Mouse (Mus musculus) CH12.LX (cell line): ENCODE data around the gene Prr29. TPM values are rescaled to one million over a fixed set of nuclear protein-coding genes. Genes with fewer than 3 reads are reported as not detected.
A peak's percentile ranks its signal among the peaks of the same experiment; 100 is the strongest.

Experiments used
- DNase-seq: peaks from one replicate; pipeline ENCODE4 v3.0.0-alpha.2; 2013; ENCODE audit errors: extremely low read depth
- H3K27ac ChIP-seq: 2 replicates; pipeline ENCODE4 v1.5.1; 2012; ENCODE audit warnings: low read depth, mild to moderate bottlenecking, control low read depth, moderate library complexity; ENCODE audit not compliant: insufficient read depth
- H3K27me3 ChIP-seq: replicated peaks from 2 replicates; pipeline ENCODE3; 2012; ENCODE audit warnings: inconsistent platforms
- H3K36me3 ChIP-seq, 2 experiments: replicated peaks in 1 of 2; 2 replicates each; pipeline versions ENCODE3 to v1.6.1; 2012; ENCODE audit warnings: inconsistent platforms in 1 of 2, low read length in 1 of 2, mild to moderate bottlenecking in 1 of 2, mixed read lengths in 1 of 2, moderate library complexity in 1 of 2; ENCODE audit not compliant: control insufficient read depth in 1 of 2, insufficient read depth in 1 of 2
- H3K4me1 ChIP-seq, 2 experiments: 2 replicates each; pipeline ENCODE4 v1.6.1; 2012; ENCODE audit warnings: inconsistent platforms in 1 of 2, moderate library complexity in 1 of 2; ENCODE audit not compliant: insufficient read depth in 2 of 2, control insufficient read depth in 1 of 2
- H3K4me2 ChIP-seq: 2 replicates; pipeline ENCODE4 v1.6.1; 2012; ENCODE audit warnings: low read depth, mild to moderate bottlenecking, control low read depth; ENCODE audit not compliant: poor library complexity, insufficient read depth, severe bottlenecking
- H3K4me3 ChIP-seq, 3 experiments: fragments of 150-350 bp in 1 of 3; sonication (generic) in 1 of 3; replicated peaks in 1 of 3; 2 replicates each; pipeline versions ENCODE3 to v1.5.1; 2011 to 2012; ENCODE audit warnings: low read depth in 2 of 3, low read length in 2 of 3, mild to moderate bottlenecking in 2 of 3, moderate library complexity in 2 of 3, control low read depth in 1 of 3, improper control_type of control experiment in 1 of 3, inconsistent platforms in 1 of 3, mixed read lengths in 1 of 3; ENCODE audit not compliant: poor library complexity in 1 of 3
- H3K79me2 ChIP-seq: replicated peaks from 2 replicates; pipeline ENCODE4 v1.6.1; 2012; ENCODE audit warnings: mild to moderate bottlenecking, moderate library complexity; ENCODE audit not compliant: control insufficient read depth, poor library complexity, insufficient read depth, severe bottlenecking; ENCODE audit errors: extremely low read depth
- H3K9ac ChIP-seq: 2 replicates; pipeline ENCODE4 v1.6.1; 2012; ENCODE audit warnings: low read depth, mild to moderate bottlenecking, control low read depth, moderate library complexity; ENCODE audit not compliant: insufficient read depth
- H3K9me3 ChIP-seq: replicated peaks from 2 replicates; pipeline ENCODE3; 2012; ENCODE audit warnings: low read length, inconsistent platforms, mixed read lengths
- BHLHE40 ChIP-seq: IDR thresholded peaks from 2 replicates; pipeline ENCODE4 v1.6.1; 2011; ENCODE audit warnings: mild to moderate bottlenecking, low read depth, low read length, improper control_type of control experiment
- CTCF ChIP-seq, 2 experiments: IDR thresholded peaks in 1 of 2; conservative IDR thresholded peaks in 1 of 2; 2 replicates each; pipeline ENCODE4 v1.5.1; 2011 to 2012; ENCODE audit warnings: low read depth in 2 of 2, low read length in 2 of 2, improper control_type of control experiment in 1 of 2, inconsistent platforms in 1 of 2, mild to moderate bottlenecking in 1 of 2, moderate library complexity in 1 of 2
- E2F4 ChIP-seq: IDR thresholded peaks from 2 replicates; pipeline ENCODE4 v1.6.1; 2011; ENCODE audit warnings: low read depth, low read length, improper control_type of control experiment; ENCODE audit not compliant: insufficient replicate concordance
- ELF1 ChIP-seq: IDR thresholded peaks from 2 replicates; pipeline ENCODE4 v1.6.1; 2014; ENCODE audit warnings: low read depth, mild to moderate bottlenecking, inconsistent platforms, low read length, improper control_type of control experiment
- EP300 ChIP-seq: IDR thresholded peaks from 2 replicates; pipeline ENCODE4 v1.6.1; 2011; ENCODE audit warnings: low read length, improper control_type of control experiment
- ETS1 ChIP-seq: conservative IDR thresholded peaks from 2 replicates; pipeline ENCODE4 v1.6.1; 2012; ENCODE audit warnings: low read depth, mild to moderate bottlenecking, inconsistent platforms, low read length, improper control_type of control experiment, moderate library complexity
- GABPA ChIP-seq: IDR thresholded peaks from 2 replicates; pipeline ENCODE4 v1.6.1; 2012; ENCODE audit warnings: low read depth, low read length, improper control_type of control experiment, inconsistent platforms; ENCODE audit not compliant: insufficient replicate concordance
- HCFC1 ChIP-seq: IDR thresholded peaks from 2 replicates; pipeline ENCODE4 v1.6.1; 2012; ENCODE audit warnings: low read depth, mild to moderate bottlenecking, inconsistent platforms, low read length, improper control_type of control experiment
- JUN ChIP-seq: IDR thresholded peaks from 2 replicates; pipeline ENCODE4 v1.6.1; 2011; ENCODE audit warnings: low read depth, mild to moderate bottlenecking, low read length, improper control_type of control experiment, moderate library complexity; ENCODE audit not compliant: insufficient read depth
- MAFK ChIP-seq: IDR thresholded peaks from 2 replicates; pipeline ENCODE4 v1.6.1; 2011; ENCODE audit warnings: low read length, improper control_type of control experiment; ENCODE audit not compliant: insufficient replicate concordance
- MAZ ChIP-seq: IDR thresholded peaks from 2 replicates; pipeline ENCODE4 v1.6.1; 2012; ENCODE audit warnings: low read depth, mild to moderate bottlenecking, inconsistent platforms, low read length, improper control_type of control experiment, moderate library complexity
- PAX5 ChIP-seq: IDR thresholded peaks from 2 replicates; pipeline ENCODE4 v1.6.1; 2012; ENCODE audit warnings: low read length, inconsistent platforms, mixed read lengths
- POLR2A ChIP-seq: IDR thresholded peaks from 2 replicates; pipeline ENCODE4 v1.6.1; 2011; ENCODE audit warnings: low read depth, mild to moderate bottlenecking, improper control_type of control experiment, low read length
- POLR2AphosphoS2 ChIP-seq: IDR thresholded peaks from 2 replicates; pipeline ENCODE4 v1.6.1; 2011; ENCODE audit warnings: low read depth, low read length, improper control_type of control experiment
- RAD21 ChIP-seq: IDR thresholded peaks from 2 replicates; pipeline ENCODE4 v1.6.1; 2011; ENCODE audit warnings: low read depth, mild to moderate bottlenecking, low read length, improper control_type of control experiment, moderate library complexity
- ZMIZ1 ChIP-seq: IDR thresholded peaks from 2 replicates; pipeline ENCODE4 v1.6.1; 2012; ENCODE audit warnings: low read depth, mild to moderate bottlenecking, inconsistent platforms, low read length, improper control_type of control experiment
- dilution Hi-C: fragments of 300-500 bp; cut with MboI; formaldehyde crosslinking; loops from 2 replicates; pipeline ENCODE4 v1.14.3; 2020; ENCODE audit warnings: low sequenced_read_pairs; ENCODE audit not compliant: extremely low pct_unique_long_range_greater_than_20kb, extremely low pct_ligation_motif_present
- in situ Hi-C: fragments of 300-500 bp; cut with MboI; formaldehyde crosslinking; loops from 3 replicates; pipeline ENCODE4 v1.14.3; 2019; ENCODE audit warnings: low sequenced_read_pairs, low pct_ligation_motif_present, low pct_unique_long_range_greater_than_20kb, mixed read lengths
- polyA plus RNA-seq: library from polyadenylated mRNA; unstranded; fragments of >175 nt; gene quantifications from 2 replicates; pipeline ENCODE4 v1.2.1, GENCODE M21; 2012; ENCODE audit warnings: low read depth; ENCODE audit not compliant: insufficient read length
- total RNA-seq, 2 experiments: library from RNA; depleted of rRNA; stranded (reverse); fragments of 300-350 nt in 1 of 2; fragments of >200 nt in 1 of 2; gene quantifications; 2 replicates each; pipeline ENCODE4 v1.2.3; 2012 to 2014

Prr29 gene
- total and polyA plus RNA-seq, 3 experiments, result 0.17 to 0.21 TPM; not detected in 1

GRCm38 (mm10) chr11:106374979-106375378 lies 9.7 kb downstream of the Prr29 start:
- H3K27ac ChIP-seq, result no peak overlapping the region
- no peaks in the 10 kb centered on the region for H3K79me2 ChIP-seq
- H3K9ac ChIP-seq, result no peak overlapping the region
- H3K4me2 ChIP-seq, result no peak overlapping the region
- peaks cover 20 to 42% of the 10 kb centered on the region in 2 experiments for H3K36me3 ChIP-seq
- H3K27me3 ChIP-seq, result no peaks in the 10 kb centered on the region
- H3K4me3 ChIP-seq, result no peak overlapping the region
- no peak for DNase-seq
- in situ Hi-C loops, result no loop called here
- H3K4me1 ChIP-seq, result peaks cover 0 to 21% of the 10 kb centered on the region in 2 experiments; a peak in 3 of 4 replicates
- TF ChIP-seq MAFK (no peak), E2F4 (no peak), EP300 (no peak), ZMIZ1 (no peak), CTCF (conservative IDR thresholded peaks at IDR 0.05 in 1 of 2, IDR thresholded peaks at IDR 0.05 in 1 of 2; ENCODE audit: low read depth in 2 of 2, low read length in 2 of 2) (no peak), MAZ (no peak), BHLHE40 (no peak), POLR2AphosphoS2 (no peak), GABPA (no peak), HCFC1 (no peak), ETS1 (no peak), PAX5 (no peak), POLR2A (no peak), RAD21 (no peak)
- dilution Hi-C loops, result no loop called here
- H3K9me3 ChIP-seq, result peaks cover 2% of the 10 kb centered on the region

GRCm38 (mm10) chr11:106381011-106381410 lies 15.7 kb downstream of the Prr29 start:
- in situ Hi-C loops, result no loop called here
- Histone ChIP-seq H3K9me3 (no peaks in the 10 kb centered on the region), H3K79me2 (no peaks in the 10 kb centered on the region), H3K27me3 (no peaks in the 10 kb centered on the region), H3K27ac (no peak overlapping the region), H3K36me3 (peaks cover 40 to 79% of the 10 kb centered on the region in 2 experiments), H3K4me3 (no peak overlapping the region), H3K4me2 (no peak overlapping the region), H3K9ac (no peak overlapping the region), H3K4me1 (peaks cover 1 to 13% of the 10 kb centered on the region in 2 experiments)
- no peak for DNase-seq
- dilution Hi-C loops, result no loop called here
- TF ChIP-seq HCFC1, result no peak
- peak; percentile 54 for TF ChIP-seq RAD21
- no peak for TF ChIP-seq GABPA
- no peak for TF ChIP-seq ELF1
- TF ChIP-seq JUN, result no peak
- TF ChIP-seq CTCF (conservative IDR thresholded peaks at IDR 0.05 in 1 of 2, IDR thresholded peaks at IDR 0.05 in 1 of 2; ENCODE audit: low read depth in 2 of 2, low read length in 2 of 2), result peak in 1 of 2 experiments; percentile 53; a peak in 2 of 4 replicates
